Mouse (Mus musculus) forebrain, embryonic 11.5 days (tissue): ENCODE measurements around the gene Mak. TPM values are rescaled to one million over a fixed set of nuclear protein-coding genes. Genes with fewer than 3 reads are reported as not detected.

Experiments
- ATAC-seq: fragments of 200-750 bp; cut with Nextera tagmentation; replicated peaks from 2 replicates; pipeline ENCODE4 v1.8.0; 2017; ENCODE audit warnings: moderate TSS enrichment; ENCODE audit not compliant: low FRiP score
- DNase-seq: peaks from one replicate; pipeline ENCODE4 v3.0.0-alpha.2; 2017; ENCODE audit warnings: low spot score
- H3K27ac ChIP-seq: fragments of 300-500 bp; sonication (generic); 2 replicates; pipeline ENCODE4 v1.5.1; 2014; ENCODE audit warnings: low read depth, low read length
- H3K27me3 ChIP-seq: fragments of 300-500 bp; sonication (generic); 2 replicates; pipeline ENCODE4 v1.6.1; 2014; ENCODE audit warnings: mild to moderate bottlenecking, low read length, mixed read lengths; ENCODE audit not compliant: control insufficient read depth, insufficient read depth
- H3K36me3 ChIP-seq: fragments of 300-500 bp; sonication (generic); 2 replicates; pipeline ENCODE4 v1.6.1; 2014; ENCODE audit warnings: mild to moderate bottlenecking, low read length, moderate library complexity, mixed read lengths; ENCODE audit not compliant: control insufficient read depth, insufficient read depth
- H3K4me1 ChIP-seq: fragments of 300-500 bp; sonication (generic); replicated peaks from 2 replicates; pipeline ENCODE4 v1.6.1; 2014; ENCODE audit warnings: low read length, mixed read lengths; ENCODE audit not compliant: control insufficient read depth, insufficient read depth
- H3K4me2 ChIP-seq: fragments of 300-500 bp; sonication (generic); 2 replicates; pipeline ENCODE4 v1.6.1; 2014; ENCODE audit warnings: low read depth, mild to moderate bottlenecking, low read length, moderate library complexity, mixed read lengths; ENCODE audit not compliant: severe bottlenecking
- H3K4me3 ChIP-seq: fragments of 300-500 bp; sonication (generic); 2 replicates; pipeline ENCODE4 v1.5.1; 2014; ENCODE audit warnings: low read depth, low read length
- H3K9ac ChIP-seq: fragments of 300-500 bp; sonication (generic); 2 replicates; pipeline ENCODE4 v1.6.1; 2014; ENCODE audit warnings: low read length
- H3K9me3 ChIP-seq: fragments of 300-500 bp; sonication (generic); 2 replicates; pipeline ENCODE4 v1.6.1; 2016; ENCODE audit warnings: low read length, mixed read lengths; ENCODE audit not compliant: control insufficient read depth
- WGBS: fragments of 180-500 bp; shearing (Covaris S2); extraction: QIAGEN DNeasy Blood & Tissue Kit; methylation state at CpG from one replicate; pipeline ENCODE4 v1.1.7; 2014; 5-methylcytosine and 5-hydroxymethylcytosine counted together
- polyA plus RNA-seq: library from polyadenylated mRNA; unstranded; fragments of >200 nt; fragmentation: Nextera tagmentation; extraction: Ambion mirVana; gene quantifications from 2 replicates; pipeline ENCODE4 v1.2.1, GENCODE M21; 2014

The Mak gene
- polyA plus RNA-seq, 1 experiment from 2014 or later: 1.6 TPM

DNA sequence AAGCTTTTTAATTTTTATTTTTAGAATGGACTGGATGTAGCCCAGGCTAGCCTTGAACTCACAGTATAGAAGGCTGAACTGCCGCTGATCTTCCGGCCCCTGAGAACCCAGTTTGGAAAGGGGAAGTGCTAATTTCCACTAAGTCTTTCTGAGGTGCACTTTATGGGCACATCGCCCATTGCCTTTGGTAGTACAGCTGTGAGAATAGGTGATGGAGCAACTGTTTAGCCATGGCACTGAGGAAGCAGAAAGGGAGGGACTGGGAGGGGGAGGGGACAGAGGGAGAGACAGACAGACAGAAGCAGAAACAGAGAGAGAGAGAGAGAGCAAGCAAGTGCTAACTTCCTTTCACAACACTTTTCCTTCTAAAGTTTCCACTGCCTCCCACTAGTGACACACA lies 5.0 kb upstream of the Mak start:
- H3K4me2 ChIP-seq: no peak overlapping the region
- DNase-seq: no peak
- H3K27ac ChIP-seq: no peak overlapping the region
- H3K36me3 ChIP-seq: no peaks in the 10 kb centered on the region
- H3K4me3 ChIP-seq: no peak overlapping the region
- H3K4me1 ChIP-seq: no peaks in the 10 kb centered on the region
- H3K27me3 ChIP-seq: no peaks in the 10 kb centered on the region; the same call in 1 of the 2 replicates
- ATAC-seq: no peak
- H3K9me3 ChIP-seq: no peaks in the 10 kb centered on the region
- WGBS: 93% methylated on average over 3 of the region's 3 CpGs
- H3K9ac ChIP-seq: no peak overlapping the region

DNA sequence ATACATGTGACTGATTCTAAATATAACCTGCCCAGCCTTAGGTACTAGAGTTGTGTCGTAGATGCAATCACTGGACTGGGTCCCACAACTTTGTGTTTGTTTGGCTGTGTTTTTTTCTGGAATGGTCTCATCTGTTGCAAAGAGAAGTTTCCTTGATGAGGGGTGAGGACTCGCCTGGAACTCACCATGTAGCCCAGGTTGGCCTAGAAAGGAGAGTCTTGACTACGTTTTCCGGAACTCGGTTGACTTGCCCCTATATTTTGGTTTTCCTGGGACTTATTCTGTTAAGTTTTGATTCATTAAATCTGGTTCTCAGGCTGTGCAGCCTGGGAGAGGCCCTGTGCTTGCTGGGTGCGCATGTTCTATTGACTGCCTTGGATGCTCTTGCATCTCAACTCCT lies 1.2 kb upstream of the Mak start:
- no peak overlapping the region for H3K4me2 ChIP-seq
- no peak overlapping the region for H3K4me3 ChIP-seq
- peaks cover 7% of the 10 kb centered on the region for H3K27me3 ChIP-seq
- H3K9ac ChIP-seq: no peak overlapping the region
- ATAC-seq: no peak
- H3K9me3 ChIP-seq: no peaks in the 10 kb centered on the region
- WGBS: 89% methylated on average over 6 of the region's 6 CpGs
- H3K27ac ChIP-seq: no peak overlapping the region
- no peaks in the 10 kb centered on the region for H3K36me3 ChIP-seq
- no peaks in the 10 kb centered on the region for H3K4me1 ChIP-seq
- DNase-seq: no peak

DNA sequence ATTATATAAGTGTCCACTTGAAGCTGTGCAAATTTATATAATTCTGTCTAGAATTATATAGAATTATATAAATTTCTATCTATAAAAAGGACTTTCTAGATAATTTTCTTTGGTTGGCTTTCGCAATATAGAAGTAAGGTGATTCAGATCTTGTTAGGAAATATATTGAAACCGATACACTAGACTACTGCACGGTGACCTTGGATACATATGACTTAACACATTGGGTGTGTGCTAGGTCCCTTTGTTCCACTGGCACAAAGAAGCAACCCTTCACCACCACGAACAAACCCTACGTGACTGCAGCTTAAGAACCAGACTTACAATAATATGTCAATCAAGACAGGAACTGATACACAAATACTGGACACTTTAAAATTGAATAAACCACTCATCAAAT lies 353 bp upstream of the Mak start:
- Histone ChIP-seq H3K36me3 (no peaks in the 10 kb centered on the region), H3K27ac (no peak overlapping the region), H3K9ac (no peak overlapping the region), H3K4me2 (no peak overlapping the region; the same call in 1 of the 2 replicates), H3K9me3 (no peaks in the 10 kb centered on the region), H3K4me3 (no peak overlapping the region), H3K27me3 (peaks cover 7% of the 10 kb centered on the region), H3K4me1 (no peaks in the 10 kb centered on the region)
- DNase-seq: no peak
- WGBS: 57% methylated on average over 5 of the region's 5 CpGs
- peak; percentile 51; the same call in 1 of the 2 replicates for ATAC-seq

DNA sequence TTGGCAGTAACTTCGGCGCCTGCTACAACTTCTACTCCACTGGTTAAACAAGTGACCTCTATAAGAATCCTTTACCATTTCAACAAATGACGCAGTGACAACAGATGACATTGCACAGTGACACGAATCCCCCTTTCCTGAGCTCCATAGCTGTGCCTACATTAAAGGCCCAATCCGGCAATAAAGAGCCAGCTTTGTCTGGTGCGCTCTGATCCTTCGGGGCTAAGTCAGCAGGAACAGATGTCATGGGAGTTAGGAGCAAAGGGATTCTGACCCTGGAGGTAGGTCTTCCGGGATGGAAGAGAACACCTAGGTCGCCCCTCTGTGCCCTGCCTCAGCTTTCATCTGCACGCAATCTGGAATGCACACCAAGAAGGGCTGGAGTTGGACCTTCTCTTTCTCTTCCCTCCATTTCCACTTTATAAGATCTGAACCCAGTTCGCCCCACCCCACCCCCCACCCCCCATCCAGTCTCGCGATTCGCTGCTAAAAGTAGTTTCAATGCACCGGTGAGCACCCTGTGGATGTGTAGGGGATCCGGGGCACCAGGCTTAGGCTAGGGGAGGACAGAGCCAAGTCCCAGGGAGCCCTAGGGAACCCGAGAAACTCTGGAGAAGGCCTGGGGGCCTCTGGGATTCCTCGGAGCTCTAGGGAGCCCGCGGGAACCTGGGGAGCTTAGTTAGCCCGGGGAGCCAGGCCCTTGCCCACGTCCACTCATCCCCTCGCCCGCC lies 651 bp downstream of the Mak start:
- H3K36me3 ChIP-seq: no peaks in the 10 kb centered on the region
- 4% methylated on average over 24 of the region's 24 CpGs for WGBS
- peak overlapping the region; percentile 84 for H3K4me2 ChIP-seq
- H3K9me3 ChIP-seq: no peaks in the 10 kb centered on the region
- H3K9ac ChIP-seq: peak overlapping the region; percentile 51
- ATAC-seq (no peak; the same call in 1 of the 2 replicates), DNase-seq (no peak)
- no peaks in the 10 kb centered on the region for H3K4me1 ChIP-seq
- peaks cover 7% of the 10 kb centered on the region for H3K27me3 ChIP-seq
- no peak overlapping the region for H3K27ac ChIP-seq
- peak overlapping the region; percentile 43 for H3K4me3 ChIP-seq

DNA sequence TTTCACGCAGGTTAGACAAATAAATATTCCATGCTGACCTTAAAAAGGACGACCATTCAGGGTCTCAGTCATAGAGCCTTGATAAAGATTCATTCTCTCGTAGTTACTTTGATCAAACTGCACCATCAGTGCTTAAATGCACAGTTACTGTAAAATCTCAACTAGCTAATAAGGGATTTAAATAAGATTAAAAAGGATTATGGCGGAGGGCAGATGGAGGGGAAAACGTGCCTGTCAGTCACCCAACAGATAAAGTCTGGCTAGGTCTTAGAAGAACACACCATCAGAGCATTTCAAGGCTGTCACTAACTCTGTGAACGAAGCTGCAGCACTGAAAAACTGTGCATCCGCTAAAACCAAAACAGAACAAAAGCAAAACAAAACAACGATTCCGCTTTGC lies 1.6 kb downstream of the Mak start:
- no peak overlapping the region for H3K4me2 ChIP-seq

DNA sequence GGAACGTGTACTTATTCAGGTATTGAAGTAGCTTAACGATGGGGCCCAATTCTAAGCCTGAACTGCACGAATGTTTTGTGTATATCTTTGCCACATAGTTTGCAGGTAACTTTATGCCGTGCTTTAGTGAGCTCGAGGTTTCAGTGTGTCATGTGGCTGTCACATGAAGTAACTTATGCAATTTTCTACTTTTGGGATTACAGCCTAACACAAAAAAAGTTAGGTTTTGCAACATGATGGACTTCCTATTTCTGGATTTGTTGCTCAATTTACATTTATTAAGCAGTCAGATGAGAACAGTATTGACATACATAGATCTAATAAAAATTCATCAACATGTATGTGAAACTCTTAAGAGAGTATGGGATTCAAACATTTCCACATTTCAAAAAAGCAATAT lies 5.7 kb downstream of the Mak start:
- 83% methylated on average over 5 of the region's 5 CpGs for WGBS
- H3K9me3 ChIP-seq: no peaks in the 10 kb centered on the region
- H3K9ac ChIP-seq: no peak overlapping the region
- peaks cover 3% of the 10 kb centered on the region for H3K27me3 ChIP-seq
- no peak overlapping the region for H3K27ac ChIP-seq
- no peaks in the 10 kb centered on the region for H3K36me3 ChIP-seq
- no peak overlapping the region for H3K4me3 ChIP-seq
- no peak overlapping the region for H3K4me2 ChIP-seq
- no peaks in the 10 kb centered on the region for H3K4me1 ChIP-seq
- DNase-seq (no peak), ATAC-seq (no peak)

More for the DNA sequence above, 1.6 kb downstream of the Mak start:
- no peak overlapping the region for H3K9ac ChIP-seq
- H3K9me3 ChIP-seq: no peaks in the 10 kb centered on the region
- H3K4me1 ChIP-seq: no peaks in the 10 kb centered on the region
- DNase-seq (no peak), ATAC-seq (no peak)
- H3K27ac ChIP-seq: no peak overlapping the region
- peaks cover 7% of the 10 kb centered on the region for H3K27me3 ChIP-seq
- no peaks in the 10 kb centered on the region for H3K36me3 ChIP-seq
- 55% methylated on average over 9 of the region's 9 CpGs for WGBS
- no peak overlapping the region for H3K4me3 ChIP-seq

DNA sequence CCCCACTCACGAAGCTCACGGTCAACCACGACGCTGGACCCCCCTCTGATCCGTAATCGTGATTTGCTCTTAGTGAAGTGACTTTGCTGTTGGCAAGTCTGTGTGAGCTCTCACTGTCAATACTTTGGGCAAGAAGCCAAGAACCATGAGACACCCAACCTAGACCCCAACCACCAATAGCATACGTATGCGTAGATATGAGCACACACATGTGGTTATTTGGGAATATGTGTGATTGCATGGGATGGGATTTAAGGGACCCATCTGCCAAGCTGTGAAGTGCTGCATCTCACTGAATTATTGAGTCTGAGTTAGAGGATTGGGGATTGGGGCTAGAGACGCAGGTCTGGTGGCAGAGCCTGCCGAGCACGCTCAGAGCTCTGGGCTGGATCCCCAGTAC lies 7.9 kb downstream of the Mak start:
- DNase-seq (no peak), ATAC-seq (no peak)
- WGBS: 92% methylated on average over 11 of the region's 11 CpGs
- Histone ChIP-seq H3K36me3 (no peaks in the 10 kb centered on the region), H3K9ac (no peak overlapping the region), H3K27ac (no peak overlapping the region), H3K4me1 (no peaks in the 10 kb centered on the region), H3K4me3 (no peak overlapping the region), H3K27me3 (no peaks in the 10 kb centered on the region), H3K4me2 (no peak overlapping the region), H3K9me3 (no peaks in the 10 kb centered on the region)

DNA sequence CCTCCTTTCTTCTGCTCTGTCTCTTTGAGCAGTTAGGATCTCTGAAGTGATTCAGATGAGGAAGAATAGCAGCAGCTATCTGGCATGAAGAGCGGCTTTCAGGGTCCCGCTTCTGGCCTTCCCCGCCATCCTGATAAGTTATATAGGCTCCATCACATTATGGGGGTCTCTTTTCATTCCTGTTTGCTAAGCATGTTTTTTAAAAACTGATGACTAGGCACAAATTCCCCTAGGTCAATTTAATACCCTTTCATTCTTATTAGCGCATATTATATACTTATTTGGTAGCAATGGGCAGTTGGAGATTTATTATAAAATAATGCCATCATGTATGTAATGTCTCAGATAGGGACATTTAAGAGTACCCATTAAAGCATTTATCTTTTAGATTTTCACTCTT lies 11.9 kb downstream of the Mak start:
- Histone ChIP-seq H3K9ac (no peak overlapping the region), H3K4me2 (no peak overlapping the region), H3K4me1 (no peaks in the 10 kb centered on the region), H3K27me3 (no peaks in the 10 kb centered on the region), H3K4me3 (no peak overlapping the region), H3K36me3 (no peaks in the 10 kb centered on the region), H3K27ac (no peak overlapping the region), H3K9me3 (no peaks in the 10 kb centered on the region)
- DNase-seq: no peak
- ATAC-seq: no peak
- 97% methylated on average over 4 of the region's 4 CpGs for WGBS

DNA sequence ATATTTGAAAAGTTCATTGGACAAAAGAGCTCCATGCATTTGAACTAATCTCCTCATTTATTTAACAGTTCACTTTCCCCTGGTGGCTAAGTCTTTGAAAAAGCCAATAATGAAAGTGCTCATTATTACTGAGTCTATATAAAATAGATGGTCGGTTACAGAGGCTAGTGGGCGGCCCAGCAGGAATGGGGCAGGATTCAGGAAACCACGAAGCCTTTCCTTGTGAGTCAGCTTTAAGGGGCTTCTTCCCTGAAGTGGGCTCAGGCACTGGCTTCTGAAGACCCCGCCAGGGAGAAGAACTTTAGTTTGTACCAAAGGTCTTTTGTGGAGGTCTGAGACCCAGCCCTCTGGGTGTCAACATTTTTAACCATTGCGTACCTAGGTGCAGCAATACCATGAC lies 27.5 kb downstream of the Mak start:
- peak; percentile 59 for DNase-seq
- 16% methylated on average over 5 of the region's 5 CpGs for WGBS
- no peak overlapping the region for H3K27ac ChIP-seq
- H3K36me3 ChIP-seq: no peaks in the 10 kb centered on the region
- H3K4me3 ChIP-seq: no peak overlapping the region
- 0 out of 2 replicates have a peak, but pooled peaks cover 2% of the 10 kb centered on the region for H3K4me1 ChIP-seq
- no peaks in the 10 kb centered on the region for H3K9me3 ChIP-seq
- peaks cover 17% of the 10 kb centered on the region for H3K27me3 ChIP-seq
- peak overlapping the region; percentile 26; the same call in 1 of the 2 replicates for H3K4me2 ChIP-seq
- peak; percentile 70 for ATAC-seq
- H3K9ac ChIP-seq: no peak overlapping the region
